Mouse (Mus musculus): ENCODE data around the gene Smarcd3. TPM values are rescaled to one million over a fixed set of nuclear protein-coding genes. Genes with fewer than 3 reads are reported as not detected.

Gene Smarcd3
- 0.09 TPM in 1 of 2 replicates, not detected in the other for total RNA-seq (2017)

- ATAC-seq (replicated peaks; ENCODE audit: low read depth, poor library complexity, severe bottlenecking), result no peak; the same call in 1 of the 2 replicates
Observed at GRCm38 (mm10) chr5:24623986-24624821, at the start of gene Smarcd3. Smarcd3 (minus strand) TSS chr5:24624411.

GRCm38 (mm10) chr5:24661457-24661856, 37.2 kb upstream of the Smarcd3 start:
- no peak for ATAC-seq (replicated peaks; ENCODE audit: low read depth, poor library complexity, severe bottlenecking)

GRCm38 (mm10) chr5:24659708-24660423, 35.7 kb upstream of the Smarcd3 start:
- ATAC-seq (replicated peaks; ENCODE audit: low read depth, poor library complexity, severe bottlenecking), result no peak

- ATAC-seq (replicated peaks; ENCODE audit: low read depth, poor library complexity, severe bottlenecking), result no peak
Observed at GRCm38 (mm10) chr5:24657113-24657512, 32.9 kb upstream of the Smarcd3 start.

GRCm38 (mm10) chr5:24654491-24654890, 30.3 kb upstream of the Smarcd3 start:
- no peak for ATAC-seq (replicated peaks; ENCODE audit: low read depth, poor library complexity, severe bottlenecking)

GRCm38 (mm10) chr5:24652780-24653179, 28.6 kb upstream of the Smarcd3 start:
- ATAC-seq (replicated peaks; ENCODE audit: low read depth, poor library complexity, severe bottlenecking), result no peak

- ATAC-seq (replicated peaks; ENCODE audit: low read depth, poor library complexity, severe bottlenecking), result peak; percentile 86
Observed at GRCm38 (mm10) chr5:24651768-24652752, 27.8 kb upstream of the Smarcd3 start.

- ATAC-seq (replicated peaks; ENCODE audit: low read depth, poor library complexity, severe bottlenecking), result no peak
Observed at GRCm38 (mm10) chr5:24651356-24651755, 27.1 kb upstream of the Smarcd3 start.

- no peak for ATAC-seq (replicated peaks; ENCODE audit: low read depth, poor library complexity, severe bottlenecking)
Observed at GRCm38 (mm10) chr5:24649701-24650100, 25.5 kb upstream of the Smarcd3 start.

GRCm38 (mm10) chr5:24649231-24649630, 25.0 kb upstream of the Smarcd3 start:
- no peak for ATAC-seq (replicated peaks; ENCODE audit: low read depth, poor library complexity, severe bottlenecking)

- ATAC-seq (replicated peaks; ENCODE audit: low read depth, poor library complexity, severe bottlenecking), result no peak
Observed at GRCm38 (mm10) chr5:24645454-24645853, 21.2 kb upstream of the Smarcd3 start.

- no peak for ATAC-seq (replicated peaks; ENCODE audit: low read depth, poor library complexity, severe bottlenecking)
Observed at GRCm38 (mm10) chr5:24639081-24639480, 14.9 kb upstream of the Smarcd3 start.

- ATAC-seq (replicated peaks; ENCODE audit: low read depth, poor library complexity, severe bottlenecking), result no peak
Observed at GRCm38 (mm10) chr5:24638131-24638530, 13.9 kb upstream of the Smarcd3 start.

- ATAC-seq (replicated peaks; ENCODE audit: low read depth, poor library complexity, severe bottlenecking), result no peak
Observed at GRCm38 (mm10) chr5:24636987-24637386, 12.8 kb upstream of the Smarcd3 start.

- no peak for ATAC-seq (replicated peaks; ENCODE audit: low read depth, poor library complexity, severe bottlenecking)
Observed at GRCm38 (mm10) chr5:24635526-24636141, 11.4 kb upstream of the Smarcd3 start.

GRCm38 (mm10) chr5:24635093-24635492, 10.9 kb upstream of the Smarcd3 start:
- no peak for ATAC-seq (replicated peaks; ENCODE audit: low read depth, poor library complexity, severe bottlenecking)

- no peak for ATAC-seq (replicated peaks; ENCODE audit: low read depth, poor library complexity, severe bottlenecking)
Observed at GRCm38 (mm10) chr5:24629712-24630111, 5.5 kb upstream of the Smarcd3 start.

- ATAC-seq (replicated peaks; ENCODE audit: low read depth, poor library complexity, severe bottlenecking), result no peak
Observed at GRCm38 (mm10) chr5:24624822-24625120, 560 bp upstream of the Smarcd3 start.

GRCm38 (mm10) chr5:24623041-24623985, 898 bp downstream of the Smarcd3 start:
- ATAC-seq (replicated peaks; ENCODE audit: low read depth, poor library complexity, severe bottlenecking), result no peak

Data from common myeloid progenitor, adult 5-6 weeks (primary cell).